Mouse (Mus musculus) CH12.LX (cell line): ENCODE measurements around the gene Znrf3. TPM values are rescaled to one million over a fixed set of nuclear protein-coding genes. Genes with fewer than 3 reads are reported as not detected.
A peak's percentile ranks its signal among the peaks of the same experiment; 100 is the strongest.

Source experiments
- DNase-seq: peaks from one replicate; pipeline ENCODE4 v3.0.0-alpha.2; 2013; ENCODE audit errors: extremely low read depth
- H3K27ac ChIP-seq: 2 replicates; pipeline ENCODE4 v1.5.1; 2012; ENCODE audit warnings: low read depth, mild to moderate bottlenecking, control low read depth, moderate library complexity; ENCODE audit not compliant: insufficient read depth
- H3K27me3 ChIP-seq: replicated peaks from 2 replicates; pipeline ENCODE3; 2012; ENCODE audit warnings: inconsistent platforms
- H3K36me3 ChIP-seq, 2 experiments: replicated peaks in 1 of 2; 2 replicates each; pipeline versions ENCODE3 to v1.6.1; 2012; ENCODE audit warnings: inconsistent platforms in 1 of 2, low read length in 1 of 2, mild to moderate bottlenecking in 1 of 2, mixed read lengths in 1 of 2, moderate library complexity in 1 of 2; ENCODE audit not compliant: control insufficient read depth in 1 of 2, insufficient read depth in 1 of 2
- H3K4me1 ChIP-seq, 2 experiments: 2 replicates each; pipeline ENCODE4 v1.6.1; 2012; ENCODE audit warnings: inconsistent platforms in 1 of 2, moderate library complexity in 1 of 2; ENCODE audit not compliant: insufficient read depth in 2 of 2, control insufficient read depth in 1 of 2
- H3K4me2 ChIP-seq: 2 replicates; pipeline ENCODE4 v1.6.1; 2012; ENCODE audit warnings: low read depth, mild to moderate bottlenecking, control low read depth; ENCODE audit not compliant: poor library complexity, insufficient read depth, severe bottlenecking
- H3K4me3 ChIP-seq, 3 experiments: fragments of 150-350 bp in 1 of 3; sonication (generic) in 1 of 3; replicated peaks in 1 of 3; 2 replicates each; pipeline versions ENCODE3 to v1.5.1; 2011 to 2012; ENCODE audit warnings: low read depth in 2 of 3, low read length in 2 of 3, mild to moderate bottlenecking in 2 of 3, moderate library complexity in 2 of 3, control low read depth in 1 of 3, improper control_type of control experiment in 1 of 3, inconsistent platforms in 1 of 3, mixed read lengths in 1 of 3; ENCODE audit not compliant: poor library complexity in 1 of 3
- H3K79me2 ChIP-seq: replicated peaks from 2 replicates; pipeline ENCODE4 v1.6.1; 2012; ENCODE audit warnings: mild to moderate bottlenecking, moderate library complexity; ENCODE audit not compliant: control insufficient read depth, poor library complexity, insufficient read depth, severe bottlenecking; ENCODE audit errors: extremely low read depth
- H3K9ac ChIP-seq: 2 replicates; pipeline ENCODE4 v1.6.1; 2012; ENCODE audit warnings: low read depth, mild to moderate bottlenecking, control low read depth, moderate library complexity; ENCODE audit not compliant: insufficient read depth
- H3K9me3 ChIP-seq: replicated peaks from 2 replicates; pipeline ENCODE3; 2012; ENCODE audit warnings: low read length, inconsistent platforms, mixed read lengths
- CHD1 ChIP-seq: IDR thresholded peaks from 2 replicates; pipeline ENCODE4 v1.6.1; 2012; ENCODE audit warnings: low read depth, low read length, improper control_type of control experiment, inconsistent platforms
- CTCF ChIP-seq, 2 experiments: IDR thresholded peaks in 1 of 2; conservative IDR thresholded peaks in 1 of 2; 2 replicates each; pipeline ENCODE4 v1.5.1; 2011 to 2012; ENCODE audit warnings: low read depth in 2 of 2, low read length in 2 of 2, improper control_type of control experiment in 1 of 2, inconsistent platforms in 1 of 2, mild to moderate bottlenecking in 1 of 2, moderate library complexity in 1 of 2
- E2F4 ChIP-seq: IDR thresholded peaks from 2 replicates; pipeline ENCODE4 v1.6.1; 2011; ENCODE audit warnings: low read depth, low read length, improper control_type of control experiment; ENCODE audit not compliant: insufficient replicate concordance
- ELF1 ChIP-seq: IDR thresholded peaks from 2 replicates; pipeline ENCODE4 v1.6.1; 2014; ENCODE audit warnings: low read depth, mild to moderate bottlenecking, inconsistent platforms, low read length, improper control_type of control experiment
- EP300 ChIP-seq: IDR thresholded peaks from 2 replicates; pipeline ENCODE4 v1.6.1; 2011; ENCODE audit warnings: low read length, improper control_type of control experiment
- GABPA ChIP-seq: IDR thresholded peaks from 2 replicates; pipeline ENCODE4 v1.6.1; 2012; ENCODE audit warnings: low read depth, low read length, improper control_type of control experiment, inconsistent platforms; ENCODE audit not compliant: insufficient replicate concordance
- JUN ChIP-seq: IDR thresholded peaks from 2 replicates; pipeline ENCODE4 v1.6.1; 2011; ENCODE audit warnings: low read depth, mild to moderate bottlenecking, low read length, improper control_type of control experiment, moderate library complexity; ENCODE audit not compliant: insufficient read depth
- JUND ChIP-seq: conservative IDR thresholded peaks from 2 replicates; pipeline ENCODE4 v1.6.1; 2011; ENCODE audit warnings: low read depth, low read length, improper control_type of control experiment
- KAT2A ChIP-seq: IDR thresholded peaks from 2 replicates; pipeline ENCODE4 v1.6.1; 2012; ENCODE audit warnings: low read length, improper control_type of control experiment, inconsistent platforms; ENCODE audit not compliant: insufficient replicate concordance
- MAZ ChIP-seq: IDR thresholded peaks from 2 replicates; pipeline ENCODE4 v1.6.1; 2012; ENCODE audit warnings: low read depth, mild to moderate bottlenecking, inconsistent platforms, low read length, improper control_type of control experiment, moderate library complexity
- MEF2A ChIP-seq: IDR thresholded peaks from 2 replicates; pipeline ENCODE4 v1.6.1; 2014; ENCODE audit warnings: low read depth, mild to moderate bottlenecking, inconsistent platforms, low read length, improper control_type of control experiment, borderline replicate concordance
- PAX5 ChIP-seq: IDR thresholded peaks from 2 replicates; pipeline ENCODE4 v1.6.1; 2012; ENCODE audit warnings: low read length, inconsistent platforms, mixed read lengths
- RAD21 ChIP-seq: IDR thresholded peaks from 2 replicates; pipeline ENCODE4 v1.6.1; 2011; ENCODE audit warnings: low read depth, mild to moderate bottlenecking, low read length, improper control_type of control experiment, moderate library complexity
- SMC3 ChIP-seq: IDR thresholded peaks from 2 replicates; pipeline ENCODE4 v1.6.1; 2011; ENCODE audit warnings: low read depth, low read length, improper control_type of control experiment
- TBP ChIP-seq: conservative IDR thresholded peaks from 2 replicates; pipeline ENCODE4 v1.6.1; 2011; ENCODE audit warnings: low read depth, low read length, improper control_type of control experiment
- TCF12 ChIP-seq: IDR thresholded peaks from 2 replicates; pipeline ENCODE4 v1.6.1; 2014; ENCODE audit warnings: low read depth, mild to moderate bottlenecking, inconsistent platforms, low read length, improper control_type of control experiment
- UBTF ChIP-seq: IDR thresholded peaks from 2 replicates; pipeline ENCODE4 v1.6.1; 2012; ENCODE audit warnings: low read depth, mild to moderate bottlenecking, inconsistent platforms, low read length, improper control_type of control experiment, moderate library complexity
- USF1 ChIP-seq: IDR thresholded peaks from 2 replicates; pipeline ENCODE4 v1.6.1; 2014; ENCODE audit warnings: low read depth, mild to moderate bottlenecking, inconsistent platforms, low read length, improper control_type of control experiment
- dilution Hi-C: fragments of 300-500 bp; cut with MboI; formaldehyde crosslinking; loops from 2 replicates; pipeline ENCODE4 v1.14.3; 2020; ENCODE audit warnings: low sequenced_read_pairs; ENCODE audit not compliant: extremely low pct_unique_long_range_greater_than_20kb, extremely low pct_ligation_motif_present
- in situ Hi-C: fragments of 300-500 bp; cut with MboI; formaldehyde crosslinking; loops from 3 replicates; pipeline ENCODE4 v1.14.3; 2019; ENCODE audit warnings: low sequenced_read_pairs, low pct_ligation_motif_present, low pct_unique_long_range_greater_than_20kb, mixed read lengths
- polyA plus RNA-seq: library from polyadenylated mRNA; unstranded; fragments of >175 nt; gene quantifications from 2 replicates; pipeline ENCODE4 v1.2.1, GENCODE M21; 2012; ENCODE audit warnings: low read depth; ENCODE audit not compliant: insufficient read length
- total RNA-seq, 2 experiments: library from RNA; depleted of rRNA; stranded (reverse); fragments of 300-350 nt in 1 of 2; fragments of >200 nt in 1 of 2; gene quantifications; 2 replicates each; pipeline ENCODE4 v1.2.3; 2012 to 2014

Znrf3 gene
- total and polyA plus RNA-seq, 3 experiments: 1.1 to 2.7 (median 1.3) TPM

GRCm38 (mm10) chr11:5451341-5451740 lies 6.7 kb upstream of the Znrf3 start:
- no peak overlapping the region for H3K4me3 ChIP-seq
- no peak overlapping the region for H3K4me2 ChIP-seq
- H3K9ac ChIP-seq: no peak overlapping the region
- dilution Hi-C loops: no loop called here
- H3K79me2 ChIP-seq: no peaks in the 10 kb centered on the region
- H3K36me3 ChIP-seq: no peaks in the 10 kb centered on the region
- H3K9me3 ChIP-seq: no peaks in the 10 kb centered on the region
- no peak overlapping the region for H3K27ac ChIP-seq
- in situ Hi-C loops: no loop called here
- no peaks in the 10 kb centered on the region for H3K4me1 ChIP-seq
- TF ChIP-seq TBP (no peak), CTCF (conservative IDR thresholded peaks at IDR 0.05 in 1 of 2, IDR thresholded peaks at IDR 0.05 in 1 of 2; ENCODE audit: low read depth in 2 of 2, low read length in 2 of 2) (peak in 1 of 2 experiments; percentile 23; a peak in 1 of 4 replicates)
- DNase-seq: no peak
- H3K27me3 ChIP-seq: peaks cover 5% of the 10 kb centered on the region

GRCm38 (mm10) chr11:5450701-5451100 lies 6.1 kb upstream of the Znrf3 start:
- no peak overlapping the region for H3K4me2 ChIP-seq
- H3K9me3 ChIP-seq: no peaks in the 10 kb centered on the region
- no peaks in the 10 kb centered on the region for H3K4me1 ChIP-seq
- peaks cover 5% of the 10 kb centered on the region for H3K27me3 ChIP-seq
- in situ Hi-C loops: no loop called here
- no peaks in the 10 kb centered on the region for H3K79me2 ChIP-seq
- DNase-seq: no peak
- no peak overlapping the region for H3K9ac ChIP-seq
- H3K27ac ChIP-seq: no peak overlapping the region
- no peak for TF ChIP-seq KAT2A
- TF ChIP-seq JUN: no peak
- TF ChIP-seq MAZ: no peak
- no peak for TF ChIP-seq CTCF (conservative IDR thresholded peaks at IDR 0.05 in 1 of 2, IDR thresholded peaks at IDR 0.05 in 1 of 2; ENCODE audit: low read depth in 2 of 2, low read length in 2 of 2)
- no peak for TF ChIP-seq JUND
- TF ChIP-seq RAD21: no peak
- no peak for TF ChIP-seq CHD1
- no peak for TF ChIP-seq E2F4
- no peak for TF ChIP-seq UBTF
- TF ChIP-seq TCF12: no peak
- TF ChIP-seq SMC3: no peak
- TF ChIP-seq GABPA: no peak
- no peak for TF ChIP-seq ELF1
- TF ChIP-seq TBP: no peak
- no peak for TF ChIP-seq MEF2A
- no peak for TF ChIP-seq EP300
- no peak for TF ChIP-seq USF1
- no peak for TF ChIP-seq PAX5
- no peak overlapping the region for H3K4me3 ChIP-seq
- dilution Hi-C loops: no loop called here
- no peaks in the 10 kb centered on the region for H3K36me3 ChIP-seq
